Mouse (Mus musculus): ENCODE data around the gene Sf3b5. TPM values are rescaled to one million over a fixed set of nuclear protein-coding genes. Genes with fewer than 3 reads are reported as not detected.

Sf3b5 gene
- 35.1 and 38.0 TPM in 2 replicates for polyA plus RNA-seq (2015; fragmentation: Nextera tagmentation; extraction: Ambion mirVana)

DNA sequence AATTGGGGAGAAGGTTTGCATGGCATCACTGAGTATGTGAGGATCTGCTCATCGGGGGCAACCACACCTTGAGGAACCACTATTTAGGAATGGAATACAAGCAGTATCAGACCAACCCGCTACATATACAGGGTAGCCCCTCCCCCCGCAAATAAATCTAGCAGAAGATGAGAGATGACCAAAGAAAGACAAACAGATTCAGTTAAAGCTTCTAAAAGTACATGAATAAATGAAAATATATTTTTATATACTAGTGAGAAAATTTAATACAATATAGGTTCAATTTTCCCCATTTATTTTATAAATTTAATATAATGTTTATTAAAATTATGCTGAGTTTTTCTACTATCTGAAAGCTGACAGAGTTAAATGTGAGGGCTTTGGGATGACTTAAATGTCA is at the start of gene Sf3b5:
TSS of gene Sf3b5 (plus strand) at position 301 of the 400 bp plus-strand sequence.
- Histone ChIP-seq H3K27ac (ENCODE audit: low read length) (no peak within 1 kb of the TSS), H3K4me1 (ENCODE audit: insufficient read depth, low read length) (peaks cover 10% of the 10 kb centered on the region), H3K4me2 (replicated peaks; ENCODE audit: low read depth, low read length) (no peak within 1 kb of the TSS), H3K9me3 (ENCODE audit: low read length) (no peaks in the 10 kb centered on the region), H3K36me3 (ENCODE audit: insufficient read depth, low read length) (no peaks in the 10 kb centered on the region), H3K27me3 (ENCODE audit: insufficient read depth, low read length) (no peaks in the 10 kb centered on the region), H3K4me3 (ENCODE audit: low read length) (no peak within 1 kb of the TSS), H3K9ac (replicated peaks; ENCODE audit: low read length) (no peak within 1 kb of the TSS)
- no peak for ATAC-seq (ENCODE audit: low FRiP score, low TSS enrichment)
- 91% methylated on average over 3 of the region's 3 CpGs for WGBS

DNA sequence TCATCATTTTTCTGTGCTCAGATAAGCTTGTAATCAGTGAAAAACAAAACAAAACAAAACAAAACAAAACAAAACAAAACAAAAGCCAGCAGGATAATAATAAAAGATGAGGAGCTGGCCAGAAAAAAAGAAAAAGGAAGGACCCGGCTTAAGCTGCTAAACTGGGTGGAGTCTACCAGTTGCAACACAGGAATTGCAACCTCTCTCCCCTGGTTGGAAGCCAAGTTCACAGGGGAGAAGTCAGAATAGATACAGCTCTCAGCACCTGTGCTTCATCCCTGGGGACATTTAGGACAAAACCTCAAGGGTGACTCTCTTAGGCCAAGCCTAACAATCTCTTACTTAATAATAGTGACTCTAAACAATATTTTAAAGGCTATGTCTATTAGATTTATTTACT is 49.3 kb upstream of the Sf3b5 start:
- no peak overlapping the region for H3K4me2 ChIP-seq (replicated peaks; ENCODE audit: low read depth, low read length)
- H3K36me3 ChIP-seq (ENCODE audit: insufficient read depth, low read length): no peaks in the 10 kb centered on the region
- H3K27me3 ChIP-seq (ENCODE audit: insufficient read depth, low read length): no peaks in the 10 kb centered on the region
- H3K4me1 ChIP-seq (ENCODE audit: insufficient read depth, low read length): no peaks in the 10 kb centered on the region
- ATAC-seq (ENCODE audit: low FRiP score, low TSS enrichment): no peak
- H3K9me3 ChIP-seq (ENCODE audit: low read length): peaks cover 3% of the 10 kb centered on the region; the same call in 1 of the 2 replicates
- H3K27ac ChIP-seq (ENCODE audit: low read length): no peak overlapping the region
- no peak overlapping the region for H3K9ac ChIP-seq (replicated peaks; ENCODE audit: low read length)
- H3K4me3 ChIP-seq (ENCODE audit: low read length): no peak overlapping the region
- WGBS: 44% methylated on average over 1 of the region's 1 CpGs

DNA sequence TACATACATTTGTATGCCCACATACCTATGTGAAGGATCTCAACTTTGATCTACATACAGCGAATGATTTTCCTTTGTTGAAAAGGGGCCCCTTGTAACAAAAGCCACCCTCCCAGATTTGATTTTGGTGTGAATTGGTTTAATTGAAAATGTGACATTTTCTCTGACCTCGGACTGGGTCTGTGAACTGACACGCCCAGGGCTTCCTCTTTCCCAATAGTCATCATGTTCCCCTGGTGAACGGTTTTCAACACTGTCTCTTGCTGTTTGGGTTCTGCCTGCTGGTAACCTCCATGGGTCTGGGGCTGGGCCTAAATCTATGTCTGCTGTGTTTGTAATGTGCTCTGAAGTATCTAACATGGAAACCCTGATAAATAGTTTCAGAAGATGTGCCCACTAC is 47.9 kb upstream of the Sf3b5 start:
- Histone ChIP-seq H3K4me1 (ENCODE audit: insufficient read depth, low read length) (no peaks in the 10 kb centered on the region), H3K27me3 (ENCODE audit: insufficient read depth, low read length) (no peaks in the 10 kb centered on the region), H3K27ac (ENCODE audit: low read length) (no peak overlapping the region), H3K9ac (replicated peaks; ENCODE audit: low read length) (no peak overlapping the region), H3K4me3 (ENCODE audit: low read length) (no peak overlapping the region), H3K36me3 (ENCODE audit: insufficient read depth, low read length) (no peaks in the 10 kb centered on the region), H3K4me2 (replicated peaks; ENCODE audit: low read depth, low read length) (no peak overlapping the region), H3K9me3 (ENCODE audit: low read length) (peaks cover 3% of the 10 kb centered on the region; the same call in 1 of the 2 replicates)
- 79% methylated on average over 4 of the region's 4 CpGs for WGBS
- no peak for ATAC-seq (ENCODE audit: low FRiP score, low TSS enrichment)

DNA sequence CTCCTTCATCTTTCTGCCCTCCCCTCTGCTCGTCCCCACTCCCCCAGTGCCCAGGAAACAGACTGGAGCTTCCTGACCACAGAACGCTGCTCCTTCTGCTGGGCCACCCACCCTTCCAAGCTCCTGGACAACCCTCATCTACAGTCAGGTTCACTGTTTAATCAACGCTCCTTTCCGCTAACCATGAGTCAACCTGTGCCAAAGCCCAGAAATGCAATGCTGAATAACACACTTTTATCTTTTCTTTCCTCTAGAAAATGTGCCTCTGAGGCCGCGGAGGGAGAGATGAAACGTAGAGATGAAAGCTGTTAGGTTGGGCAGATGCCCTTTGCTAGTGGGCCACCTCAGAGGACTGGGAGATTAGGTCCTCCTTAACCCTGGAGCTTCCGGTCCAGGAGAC is 43.6 kb upstream of the Sf3b5 start:
- Histone ChIP-seq H3K27me3 (ENCODE audit: insufficient read depth, low read length) (no peaks in the 10 kb centered on the region), H3K4me3 (ENCODE audit: low read length) (no peak overlapping the region), H3K9ac (replicated peaks; ENCODE audit: low read length) (no peak overlapping the region), H3K9me3 (ENCODE audit: low read length) (peaks cover 3% of the 10 kb centered on the region; the same call in 1 of the 2 replicates), H3K27ac (ENCODE audit: low read length) (no peak overlapping the region), H3K4me2 (replicated peaks; ENCODE audit: low read depth, low read length) (no peak overlapping the region), H3K36me3 (ENCODE audit: insufficient read depth, low read length) (no peaks in the 10 kb centered on the region), H3K4me1 (ENCODE audit: insufficient read depth, low read length) (no peaks in the 10 kb centered on the region)
- WGBS: 84% methylated on average over 8 of the region's 8 CpGs
- no peak for ATAC-seq (ENCODE audit: low FRiP score, low TSS enrichment)

DNA sequence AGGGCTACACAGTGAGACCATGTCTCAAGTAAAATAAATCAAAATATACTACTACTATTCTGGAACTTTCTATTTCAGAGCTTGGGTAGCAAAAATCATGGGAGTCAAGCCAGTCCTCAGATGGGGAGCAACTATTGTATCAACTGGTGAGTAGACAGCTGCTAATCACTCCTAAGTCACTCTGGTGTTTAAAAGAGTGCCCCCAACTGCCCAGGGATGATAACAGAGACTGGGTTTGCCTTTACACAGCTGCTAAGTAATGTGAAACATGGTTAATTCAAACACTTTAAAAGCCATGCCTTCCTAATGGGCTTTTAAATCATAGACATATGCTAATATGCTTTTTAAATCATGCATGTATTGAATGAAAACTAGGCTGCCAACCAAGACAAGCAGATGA is 42.9 kb upstream of the Sf3b5 start:
- no peak overlapping the region for H3K4me3 ChIP-seq (ENCODE audit: low read length)
- no peak overlapping the region for H3K4me2 ChIP-seq (replicated peaks; ENCODE audit: low read depth, low read length)
- no peak overlapping the region for H3K9ac ChIP-seq (replicated peaks; ENCODE audit: low read length)
- no peak overlapping the region for H3K27ac ChIP-seq (ENCODE audit: low read length)
- no peaks in the 10 kb centered on the region for H3K4me1 ChIP-seq (ENCODE audit: insufficient read depth, low read length)
- H3K27me3 ChIP-seq (ENCODE audit: insufficient read depth, low read length): no peaks in the 10 kb centered on the region
- H3K36me3 ChIP-seq (ENCODE audit: insufficient read depth, low read length): no peaks in the 10 kb centered on the region
- peaks cover 3% of the 10 kb centered on the region; the same call in 1 of the 2 replicates for H3K9me3 ChIP-seq (ENCODE audit: low read length)
- no peak for ATAC-seq (ENCODE audit: low FRiP score, low TSS enrichment)

DNA sequence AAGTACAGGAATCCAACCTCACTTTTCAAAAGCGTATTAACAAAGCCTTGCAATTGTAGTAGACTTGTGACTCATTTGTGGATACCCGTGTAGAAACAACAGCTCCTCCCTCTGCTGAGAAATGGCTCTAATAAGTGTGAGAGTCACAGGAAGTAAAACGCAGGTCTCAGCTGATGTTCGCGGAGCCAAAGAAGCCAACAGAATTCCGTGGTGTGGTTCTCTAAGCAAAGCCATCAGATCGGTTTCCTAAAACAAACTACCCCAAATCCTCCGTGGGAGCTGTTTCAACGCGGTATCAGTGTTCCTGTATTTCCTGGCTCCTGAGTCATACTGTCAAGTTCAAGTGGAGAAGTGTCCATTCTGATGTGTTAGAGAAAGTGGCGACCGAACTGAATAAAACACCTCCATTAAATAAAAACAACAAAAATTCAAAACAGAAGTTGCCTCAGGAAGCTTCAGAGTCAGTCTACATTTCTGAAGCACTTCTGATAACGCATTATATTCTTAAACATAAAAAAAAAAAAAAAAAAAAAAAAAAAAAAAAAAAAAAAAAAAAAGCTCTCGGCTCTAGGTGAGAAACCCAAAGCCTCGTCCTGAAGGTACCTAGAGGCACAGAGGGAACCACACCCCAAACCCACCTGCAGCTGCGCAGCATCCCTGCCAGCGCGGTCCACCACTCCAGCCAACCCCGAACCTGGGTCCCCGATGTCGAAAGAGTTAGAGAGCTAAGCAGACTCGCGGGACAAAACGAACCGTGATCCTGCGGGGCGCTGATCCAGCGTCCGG is 41.6 kb upstream of the Sf3b5 start:
- Histone ChIP-seq H3K27me3 (ENCODE audit: insufficient read depth, low read length) (no peaks in the 10 kb centered on the region), H3K4me1 (ENCODE audit: insufficient read depth, low read length) (no peaks in the 10 kb centered on the region), H3K36me3 (ENCODE audit: insufficient read depth, low read length) (no peaks in the 10 kb centered on the region), H3K4me2 (replicated peaks; ENCODE audit: low read depth, low read length) (peak overlapping the region; percentile 81), H3K9me3 (ENCODE audit: low read length) (peaks cover 3% of the 10 kb centered on the region; the same call in 1 of the 2 replicates), H3K27ac (ENCODE audit: low read length) (no peak overlapping the region; the same call in 1 of the 2 replicates), H3K4me3 (ENCODE audit: low read length) (peak overlapping the region; percentile 76), H3K9ac (replicated peaks; ENCODE audit: low read length) (peak overlapping the region; percentile 71)
- ATAC-seq (ENCODE audit: low FRiP score, low TSS enrichment): no peak; the same call in 1 of the 2 replicates
- WGBS: 4% methylated on average over 29 of the region's 29 CpGs

DNA sequence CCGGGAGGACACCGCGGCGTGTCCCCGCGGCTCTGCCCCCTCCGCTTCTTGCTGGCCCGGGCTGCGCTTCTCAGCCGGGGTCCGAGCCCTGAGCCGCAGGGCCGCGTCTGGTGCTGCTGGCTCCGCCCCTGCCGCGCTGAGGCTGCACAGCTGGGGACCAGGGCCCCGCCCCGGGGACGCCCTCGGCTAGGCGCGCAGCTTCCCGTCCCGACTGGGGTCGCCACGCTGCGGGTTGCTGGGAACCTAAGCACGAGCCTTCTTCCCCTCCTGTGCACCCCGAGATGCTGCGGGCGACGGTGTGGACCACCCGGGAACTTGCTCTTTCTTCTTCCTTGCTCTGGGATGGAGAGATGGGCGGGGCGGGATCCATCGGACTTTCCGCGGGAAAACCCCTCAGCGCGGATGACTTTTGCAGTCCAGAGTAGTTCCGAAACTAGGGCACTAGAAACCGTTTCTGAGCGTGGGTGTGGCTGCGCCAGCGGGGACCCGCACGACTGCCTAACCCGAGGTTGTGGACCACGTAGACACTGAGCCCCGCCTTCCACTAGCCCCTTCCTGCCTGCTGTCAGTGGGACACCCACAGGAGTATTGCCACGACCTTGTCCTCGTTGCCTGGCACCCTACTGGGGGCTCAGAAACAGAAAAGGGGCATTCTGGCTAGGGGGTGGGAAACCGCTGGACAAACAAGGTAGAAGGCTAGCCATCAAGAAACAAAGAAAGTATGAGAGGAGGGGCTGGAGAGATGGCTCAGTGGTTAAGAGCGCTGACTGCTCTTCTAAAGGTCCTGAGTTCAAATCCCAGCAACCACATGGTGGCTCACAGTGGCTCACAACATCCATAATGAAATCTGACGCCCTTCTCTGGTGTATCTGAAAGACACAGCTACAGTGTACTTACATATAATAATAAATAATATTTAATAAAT is 40.7 kb upstream of the Sf3b5 start, which contains the start of gene Stx11:
TSS of gene Stx11 (minus strand) at position 148 of the 925 bp plus-strand sequence.
- Histone ChIP-seq H3K36me3 (ENCODE audit: insufficient read depth, low read length) (no peaks in the 10 kb centered on the region), H3K9ac (replicated peaks; ENCODE audit: low read length) (peak within 1 kb of the TSS; percentile 71), H3K4me3 (ENCODE audit: low read length) (peak within 1 kb of the TSS; percentile 76), H3K4me1 (ENCODE audit: insufficient read depth, low read length) (no peaks in the 10 kb centered on the region), H3K9me3 (ENCODE audit: low read length) (peaks cover 3% of the 10 kb centered on the region; the same call in 1 of the 2 replicates), H3K27me3 (ENCODE audit: insufficient read depth, low read length) (no peaks in the 10 kb centered on the region), H3K27ac (ENCODE audit: low read length) (no peak within 1 kb of the TSS; the same call in 1 of the 2 replicates), H3K4me2 (replicated peaks; ENCODE audit: low read depth, low read length) (peak within 1 kb of the TSS; percentile 81)
- peak; percentile 95 for ATAC-seq (ENCODE audit: low FRiP score, low TSS enrichment)
- 3% methylated on average over 55 of the region's 56 CpGs for WGBS

DNA sequence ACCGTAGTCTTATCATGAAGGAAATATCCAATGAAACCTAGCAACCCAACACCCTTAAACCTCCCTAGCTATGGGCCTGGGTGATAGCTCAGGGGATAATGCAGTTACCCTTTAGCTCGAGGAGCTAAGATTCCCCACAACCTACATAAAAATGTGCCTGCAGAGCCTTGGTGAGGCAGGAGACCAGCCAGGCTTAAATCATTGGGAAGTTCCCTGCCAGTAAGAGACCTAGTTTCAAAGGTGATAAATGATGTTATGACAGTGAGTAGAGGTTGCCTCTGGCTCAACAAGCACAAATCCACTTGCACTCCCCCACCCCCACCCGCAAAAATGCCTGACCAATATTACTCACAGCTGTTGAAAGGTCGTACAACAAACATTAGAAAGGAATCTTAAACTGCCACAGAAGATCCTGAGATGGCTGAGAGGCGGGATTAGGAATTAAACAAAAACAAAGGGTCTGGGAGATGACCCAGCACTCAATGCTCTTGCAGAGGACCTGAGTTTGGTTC is 39.4 kb upstream of the Sf3b5 start:
- H3K36me3 ChIP-seq (ENCODE audit: insufficient read depth, low read length): no peaks in the 10 kb centered on the region
- no peak overlapping the region for H3K9ac ChIP-seq (replicated peaks; ENCODE audit: low read length)
- H3K4me3 ChIP-seq (ENCODE audit: low read length): no peak overlapping the region
- no peak for ATAC-seq (ENCODE audit: low FRiP score, low TSS enrichment)
- WGBS: 65% methylated on average over 5 of the region's 5 CpGs
- no peaks in the 10 kb centered on the region for H3K9me3 ChIP-seq (ENCODE audit: low read length)
- H3K27me3 ChIP-seq (ENCODE audit: insufficient read depth, low read length): no peaks in the 10 kb centered on the region
- no peak overlapping the region for H3K4me2 ChIP-seq (replicated peaks; ENCODE audit: low read depth, low read length)
- H3K27ac ChIP-seq (ENCODE audit: low read length): no peak overlapping the region
- H3K4me1 ChIP-seq (ENCODE audit: insufficient read depth, low read length): no peaks in the 10 kb centered on the region

DNA sequence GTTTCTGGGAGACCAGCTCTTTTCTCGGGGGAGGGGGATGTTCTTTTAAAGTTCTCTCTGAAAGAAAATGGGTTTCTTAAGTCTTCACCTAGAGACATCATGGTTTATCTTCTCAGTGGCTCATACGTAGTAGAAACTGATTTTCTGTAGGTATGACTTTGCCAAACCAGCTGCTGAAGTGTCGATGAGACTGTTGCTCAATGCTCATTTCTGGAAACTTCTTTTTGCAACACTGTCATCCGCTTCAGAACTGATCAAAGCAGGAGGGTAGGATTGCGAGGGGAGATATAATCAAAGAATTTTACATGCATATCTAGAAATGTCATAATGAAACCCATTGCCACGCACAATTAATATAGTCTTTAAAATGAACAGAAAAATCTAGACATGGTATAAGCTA is 30.6 kb upstream of the Sf3b5 start:
- 94% methylated on average over 6 of the region's 6 CpGs for WGBS
- Histone ChIP-seq H3K9ac (replicated peaks; ENCODE audit: low read length) (no peak overlapping the region), H3K9me3 (ENCODE audit: low read length) (no peaks in the 10 kb centered on the region), H3K4me2 (replicated peaks; ENCODE audit: low read depth, low read length) (no peak overlapping the region), H3K36me3 (ENCODE audit: insufficient read depth, low read length) (no peaks in the 10 kb centered on the region), H3K4me3 (ENCODE audit: low read length) (no peak overlapping the region), H3K27me3 (ENCODE audit: insufficient read depth, low read length) (no peaks in the 10 kb centered on the region), H3K4me1 (ENCODE audit: insufficient read depth, low read length) (no peaks in the 10 kb centered on the region), H3K27ac (ENCODE audit: low read length) (no peak overlapping the region)
- no peak for ATAC-seq (ENCODE audit: low FRiP score, low TSS enrichment)

Measured in kidney, embryonic 16.5 days (tissue).